Mouse (Mus musculus): ENCODE data around the gene Aplp2. TPM values are rescaled to one million over a fixed set of nuclear protein-coding genes. Genes with fewer than 3 reads are reported as not detected.
A peak's percentile ranks its signal among the peaks of the same experiment; 100 is the strongest.

Gene Aplp2
- polyA plus RNA-seq (2012; rRNA removed) (228 and 253 TPM in 2 replicates), polyA plus RNA-seq (2014; fragmentation: Nextera tagmentation; extraction: Ambion mirVana) (202 and 203 TPM in 2 replicates)

DNA sequence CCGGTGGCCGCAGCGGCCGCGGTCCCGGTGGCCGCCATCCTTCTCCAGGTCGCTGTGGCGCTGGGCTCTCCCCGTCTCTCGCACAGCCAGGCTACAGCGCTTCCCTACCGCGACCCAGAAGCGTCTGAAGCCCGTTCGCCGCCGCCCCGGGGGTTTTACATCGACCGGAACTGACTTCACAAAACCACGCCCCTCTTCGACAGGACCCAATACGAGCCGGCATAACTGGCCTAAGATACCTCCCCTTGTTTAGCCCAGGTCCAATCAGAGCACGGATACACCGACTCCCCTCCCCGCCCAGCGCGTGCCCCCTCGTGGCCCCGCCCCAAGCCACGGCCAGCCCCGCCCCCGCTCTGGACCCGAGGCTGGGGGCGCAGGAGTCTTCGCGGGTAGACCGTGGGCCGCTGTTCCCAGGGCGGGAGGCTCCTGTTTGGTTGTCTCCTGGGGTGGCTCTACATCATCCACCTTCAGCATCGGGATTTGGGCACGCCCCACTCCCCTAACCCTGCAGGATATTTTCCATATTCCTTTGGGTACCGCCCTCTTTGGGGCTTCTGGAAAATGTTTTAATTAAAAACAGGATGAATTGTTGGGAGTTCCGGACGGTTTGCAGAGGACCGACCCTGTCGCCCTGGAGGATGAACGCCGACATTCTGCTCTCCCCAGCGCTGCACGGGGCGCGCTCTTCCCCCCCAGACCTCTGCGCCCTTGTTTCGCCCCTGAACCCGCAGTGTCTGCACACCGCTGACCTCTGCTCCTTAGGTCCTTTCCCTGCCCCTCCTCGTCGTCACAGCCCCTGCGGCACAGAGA is at the start of gene Aplp2:
Gene Aplp2, minus strand, starts transcription at position 126 of the 810 bp plus-strand sequence.
- peak within 1 kb of the TSS; percentile 97 for H3K4me2 ChIP-seq (replicated peaks; ENCODE audit: low read depth, low read length, severe bottlenecking)
- peak; percentile 88; the same call in 1 of the 2 replicates for TF ChIP-seq POLR2A (IDR thresholded peaks at IDR 0.05; ENCODE audit: borderline replicate concordance, extremely low read depth, insufficient read depth, insufficient read length)
- no peaks in the 10 kb centered on the region for H3K27me3 ChIP-seq (ENCODE audit: control insufficient read depth, insufficient read depth, low read length)
- peak; percentile 99 for ATAC-seq (ENCODE audit: low FRiP score, low read depth)
- H3K9me3 ChIP-seq (ENCODE audit: control insufficient read depth, low read length): no peaks in the 10 kb centered on the region
- DNase-seq (ENCODE audit: low spot score): peak; percentile 98
- peak within 1 kb of the TSS; percentile 84 for H3K9ac ChIP-seq (ENCODE audit: low read depth, low read length, severe bottlenecking)
- H3K27ac ChIP-seq (replicated peaks; ENCODE audit: low read depth, low read length): peak within 1 kb of the TSS; percentile 83
- no peaks in the 10 kb centered on the region for H3K36me3 ChIP-seq (ENCODE audit: control insufficient read depth, insufficient read depth, low read length)
- peaks cover 15% of the 10 kb centered on the region for H3K4me1 ChIP-seq (ENCODE audit: control insufficient read depth, insufficient read depth, low read length)
- under 1% methylated on average over 46 of the region's 63 CpGs for WGBS
- peak within 1 kb of the TSS; percentile 88 for H3K4me3 ChIP-seq (replicated peaks; ENCODE audit: low read length)

DNA sequence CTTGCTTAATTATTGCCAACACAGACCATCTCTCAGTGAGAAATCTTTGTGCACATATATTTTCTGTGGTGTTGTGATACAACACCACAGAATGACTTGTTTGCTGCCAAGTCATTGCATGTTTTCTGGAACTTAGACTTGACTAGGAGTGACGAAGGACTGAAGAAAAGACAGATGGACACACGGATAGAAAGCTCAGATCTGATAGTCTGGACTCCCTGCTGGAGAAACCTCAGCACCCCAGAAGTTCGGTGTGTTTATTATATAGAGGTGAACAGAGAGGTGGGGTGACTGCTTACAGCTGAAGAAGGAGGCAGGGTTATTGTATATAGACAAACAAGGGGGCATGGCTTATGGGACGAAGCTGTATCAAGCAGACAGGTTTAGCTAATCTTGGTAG is 48.6 kb upstream of the Aplp2 start:
- Histone ChIP-seq H3K9me3 (ENCODE audit: control insufficient read depth, low read length) (no peaks in the 10 kb centered on the region), H3K27me3 (ENCODE audit: control insufficient read depth, insufficient read depth, low read length) (no peaks in the 10 kb centered on the region), H3K4me1 (ENCODE audit: control insufficient read depth, insufficient read depth, low read length) (no peaks in the 10 kb centered on the region), H3K27ac (replicated peaks; ENCODE audit: low read depth, low read length) (no peak overlapping the region), H3K4me2 (replicated peaks; ENCODE audit: low read depth, low read length, severe bottlenecking) (no peak overlapping the region), H3K36me3 (ENCODE audit: control insufficient read depth, insufficient read depth, low read length) (no peaks in the 10 kb centered on the region), H3K4me3 (replicated peaks; ENCODE audit: low read length) (no peak overlapping the region), H3K9ac (ENCODE audit: low read depth, low read length, severe bottlenecking) (no peak overlapping the region)
- WGBS: 86% methylated on average over 4 of the region's 4 CpGs
- no peak for ATAC-seq (ENCODE audit: low FRiP score, low read depth)
- DNase-seq (ENCODE audit: low spot score): no peak
- TF ChIP-seq POLR2A (IDR thresholded peaks at IDR 0.05; ENCODE audit: borderline replicate concordance, extremely low read depth, insufficient read depth, insufficient read length): no peak

- Histone ChIP-seq H3K4me3 (replicated peaks; ENCODE audit: low read length) (no peak overlapping the region), H3K4me1 (ENCODE audit: control insufficient read depth, insufficient read depth, low read length) (no peaks in the 10 kb centered on the region), H3K4me2 (replicated peaks; ENCODE audit: low read depth, low read length, severe bottlenecking) (no peak overlapping the region), H3K27me3 (ENCODE audit: control insufficient read depth, insufficient read depth, low read length) (no peaks in the 10 kb centered on the region), H3K27ac (replicated peaks; ENCODE audit: low read depth, low read length) (no peak overlapping the region), H3K36me3 (ENCODE audit: control insufficient read depth, insufficient read depth, low read length) (no peaks in the 10 kb centered on the region), H3K9me3 (ENCODE audit: control insufficient read depth, low read length) (no peaks in the 10 kb centered on the region), H3K9ac (ENCODE audit: low read depth, low read length, severe bottlenecking) (no peak overlapping the region)
- DNase-seq (ENCODE audit: low spot score): no peak
- WGBS: 78% methylated on average over 3 of the region's 3 CpGs
- ATAC-seq (ENCODE audit: low FRiP score, low read depth): no peak
- TF ChIP-seq POLR2A (IDR thresholded peaks at IDR 0.05; ENCODE audit: borderline replicate concordance, extremely low read depth, insufficient read depth, insufficient read length): no peak
These were observed 46.6 kb upstream of the Aplp2 start for GRCm38 (mm10) chr9:31258237-31258636.

DNA sequence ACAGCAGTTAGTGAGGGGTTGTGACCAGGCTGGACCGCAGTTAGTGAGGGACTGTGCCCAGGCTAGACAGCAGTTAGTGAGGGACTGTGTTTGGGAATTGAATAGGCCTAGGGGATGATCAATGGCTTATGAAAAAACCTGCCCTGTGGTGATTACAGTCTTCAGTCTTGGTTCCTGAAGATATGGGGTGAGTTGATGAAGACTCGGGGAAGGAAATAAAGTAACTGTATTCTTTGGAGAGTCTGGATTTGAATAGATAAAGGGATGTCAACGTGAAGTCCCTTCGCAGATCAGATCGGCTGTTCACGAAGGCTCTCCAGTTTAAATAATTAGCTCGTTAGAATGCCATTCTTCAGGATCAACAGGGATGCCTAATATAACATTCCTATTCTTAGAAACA is 44.3 kb upstream of the Aplp2 start:
- TF ChIP-seq POLR2A (IDR thresholded peaks at IDR 0.05; ENCODE audit: borderline replicate concordance, extremely low read depth, insufficient read depth, insufficient read length): no peak
- ATAC-seq (ENCODE audit: low FRiP score, low read depth) (no peak), DNase-seq (ENCODE audit: low spot score) (no peak)
- Histone ChIP-seq H3K4me2 (replicated peaks; ENCODE audit: low read depth, low read length, severe bottlenecking) (no peak overlapping the region), H3K9me3 (ENCODE audit: control insufficient read depth, low read length) (no peaks in the 10 kb centered on the region), H3K9ac (ENCODE audit: low read depth, low read length, severe bottlenecking) (no peak overlapping the region), H3K36me3 (ENCODE audit: control insufficient read depth, insufficient read depth, low read length) (no peaks in the 10 kb centered on the region), H3K27ac (replicated peaks; ENCODE audit: low read depth, low read length) (no peak overlapping the region), H3K4me1 (ENCODE audit: control insufficient read depth, insufficient read depth, low read length) (no peaks in the 10 kb centered on the region), H3K27me3 (ENCODE audit: control insufficient read depth, insufficient read depth, low read length) (no peaks in the 10 kb centered on the region), H3K4me3 (replicated peaks; ENCODE audit: low read length) (no peak overlapping the region)
- WGBS: 82% methylated on average over 7 of the region's 7 CpGs

DNA sequence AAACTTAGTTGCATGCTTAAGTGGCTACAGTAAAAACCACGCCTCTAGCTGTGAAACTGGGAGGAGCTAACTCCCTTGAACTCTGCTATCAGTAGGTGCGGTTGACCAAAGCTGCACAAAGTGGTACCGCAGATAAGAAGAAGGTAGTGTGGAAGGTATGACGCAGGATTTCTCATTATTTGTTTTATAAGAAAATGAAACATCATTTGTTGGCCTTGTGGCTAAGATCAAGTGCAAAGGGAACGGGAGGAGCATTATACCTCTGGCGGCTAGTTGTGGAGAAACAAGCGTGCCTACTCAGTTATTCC is 43.0 kb upstream of the Aplp2 start:
- no peak overlapping the region for H3K4me3 ChIP-seq (replicated peaks; ENCODE audit: low read length)
- WGBS: 89% methylated on average over 7 of the region's 7 CpGs
- H3K36me3 ChIP-seq (ENCODE audit: control insufficient read depth, insufficient read depth, low read length): no peaks in the 10 kb centered on the region
- ATAC-seq (ENCODE audit: low FRiP score, low read depth): no peak
- no peaks in the 10 kb centered on the region for H3K4me1 ChIP-seq (ENCODE audit: control insufficient read depth, insufficient read depth, low read length)
- no peak overlapping the region for H3K9ac ChIP-seq (ENCODE audit: low read depth, low read length, severe bottlenecking)
- no peak for DNase-seq (ENCODE audit: low spot score)
- no peak for TF ChIP-seq POLR2A (IDR thresholded peaks at IDR 0.05; ENCODE audit: borderline replicate concordance, extremely low read depth, insufficient read depth, insufficient read length)
- no peak overlapping the region for H3K4me2 ChIP-seq (replicated peaks; ENCODE audit: low read depth, low read length, severe bottlenecking)
- no peaks in the 10 kb centered on the region for H3K9me3 ChIP-seq (ENCODE audit: control insufficient read depth, low read length)
- H3K27me3 ChIP-seq (ENCODE audit: control insufficient read depth, insufficient read depth, low read length): no peaks in the 10 kb centered on the region
- H3K27ac ChIP-seq (replicated peaks; ENCODE audit: low read depth, low read length): no peak overlapping the region

Data from limb, embryonic 14.5 days (tissue).